Mouse (Mus musculus) gastrocnemius, postnatal 36 days (tissue): ENCODE results near the gene Lrrc38. TPM values are rescaled to one million over a fixed set of nuclear protein-coding genes. Genes with fewer than 3 reads are reported as not detected.

Experiments
- DNase-seq, 2 experiments: peaks; one replicate each; pipeline ENCODE4 v3.0.0; 2022
- intact Hi-C: fragments of 180-260 bp; cut with DNase I; formaldehyde crosslinking; loops from one replicate; pipeline ENCODE4 v1.15.1; 2025
- total RNA-seq, 2 experiments: library from RNA; stranded (reverse); gene quantifications; 2 replicates each; pipeline ENCODE4 v1.2.3; 2021

The Lrrc38 gene
- total RNA-seq, 2 experiments from 2014 or later, result 18.7 to 22.2 TPM

GRCm38 (mm10) chr4:143348678-143349077 is 879 bp upstream of the Lrrc38 start:
- DNase-seq, result peak; percentile 26 to 55
- intact Hi-C loops, result no loop called here

GRCm38 (mm10) chr4:143350047-143351015 is 774 bp downstream of the Lrrc38 start:
- no peak for DNase-seq
- intact Hi-C loops, result loop anchor here (2.0 kb wide), 1 partner anchor 20 kb away; no protein-coding TSS in a partner anchor

GRCm38 (mm10) chr4:143352301-143352700 is 2.7 kb downstream of the Lrrc38 start:
- intact Hi-C loops, result no loop called here
- DNase-seq, result no peak

- no peak for DNase-seq
- intact Hi-C loops, result no loop called here
Observed at GRCm38 (mm10) chr4:143361520-143361919, 12.0 kb downstream of the Lrrc38 start.

GRCm38 (mm10) chr4:143366415-143367041 is 17.0 kb downstream of the Lrrc38 start:
- no peak for DNase-seq
- intact Hi-C loops, result no loop called here

- no peak for DNase-seq
- intact Hi-C loops, result loop anchor here (1.0 to 5.0 kb wide), 2 partner anchors 54 to 842 kb away; no protein-coding TSS in a partner anchor
Observed at GRCm38 (mm10) chr4:143379480-143379879, 29.9 kb downstream of the Lrrc38 start.

- no peak for DNase-seq
- intact Hi-C loops, result loop anchor here (1.0 to 10.0 kb wide), 4 partner anchors 55 to 843 kb away; no protein-coding TSS in a partner anchor
Observed at GRCm38 (mm10) chr4:143379931-143380715, 30.6 kb downstream of the Lrrc38 start.

- intact Hi-C loops, result loop anchor here (5.0 to 10.0 kb wide), 2 partner anchors 123 to 346 kb away; no protein-coding TSS in a partner anchor
- peak in 1 of 2 experiments; percentile 30 for DNase-seq
Observed at GRCm38 (mm10) chr4:143380716-143381004, 31.1 kb downstream of the Lrrc38 start.

GRCm38 (mm10) chr4:143382163-143382562 is 32.6 kb downstream of the Lrrc38 start:
- no peak for DNase-seq
- intact Hi-C loops, result loop anchor here (5.0 to 10.0 kb wide), 2 partner anchors 125 to 347 kb away; no protein-coding TSS in a partner anchor

- no peak for DNase-seq
- intact Hi-C loops, result loop anchor here (5.0 to 10.0 kb wide), 2 partner anchors 126 to 349 kb away; no protein-coding TSS in a partner anchor
Observed at GRCm38 (mm10) chr4:143383646-143384045, 34.1 kb downstream of the Lrrc38 start.

GRCm38 (mm10) chr4:143388955-143389702 is 39.6 kb downstream of the Lrrc38 start:
- peak; percentile 11 to 33 for DNase-seq
- intact Hi-C loops, result loop anchor here (10.0 kb wide), 1 partner anchor 354 kb away; no protein-coding TSS in a partner anchor

GRCm38 (mm10) chr4:143394181-143394580 is 44.6 kb downstream of the Lrrc38 start, which contains the start of gene Pramel1:
TSS of gene Pramel1 (plus strand) at chr4:143394428.
- intact Hi-C loops, result no loop called here
- no peak for DNase-seq

GRCm38 (mm10) chr4:143411566-143412218 is 62.1 kb downstream of the Lrrc38 start:
- intact Hi-C loops, result no loop called here

GRCm38 (mm10) chr4:143412219-143413092 is 62.9 kb downstream of the Lrrc38 start, which contains the start of gene Pramef8:
TSS of gene Pramef8 (plus strand) at chr4:143412426.
- intact Hi-C loops, result no loop called here

More at GRCm38 (mm10) chr4:143411566-143412218, 62.1 kb downstream of the Lrrc38 start:
- DNase-seq, result no peak

GRCm38 (mm10) chr4:143413621-143414020 is 64.1 kb downstream of the Lrrc38 start:
- intact Hi-C loops, result no loop called here

More at GRCm38 (mm10) chr4:143412219-143413092, 62.9 kb downstream of the Lrrc38 start, which contains the start of gene Pramef8:
- peak; percentile 83 to 92 for DNase-seq

GRCm38 (mm10) chr4:143414121-143414520 is 64.6 kb downstream of the Lrrc38 start:
- intact Hi-C loops, result no loop called here
- no peak for DNase-seq

More at GRCm38 (mm10) chr4:143413621-143414020, 64.1 kb downstream of the Lrrc38 start:
- no peak for DNase-seq
